Mouse (Mus musculus) urinary bladder, postnatal 10 days (tissue): ENCODE measurements around the gene Tmod3.
A peak's percentile ranks its signal among the peaks of the same experiment; 100 is the strongest.

ENCODE experiments used
- DNase-seq: peaks from one replicate; pipeline ENCODE4 v3.0.0; 2022; ENCODE audit warnings: low spot score

The Tmod3 gene

DNA sequence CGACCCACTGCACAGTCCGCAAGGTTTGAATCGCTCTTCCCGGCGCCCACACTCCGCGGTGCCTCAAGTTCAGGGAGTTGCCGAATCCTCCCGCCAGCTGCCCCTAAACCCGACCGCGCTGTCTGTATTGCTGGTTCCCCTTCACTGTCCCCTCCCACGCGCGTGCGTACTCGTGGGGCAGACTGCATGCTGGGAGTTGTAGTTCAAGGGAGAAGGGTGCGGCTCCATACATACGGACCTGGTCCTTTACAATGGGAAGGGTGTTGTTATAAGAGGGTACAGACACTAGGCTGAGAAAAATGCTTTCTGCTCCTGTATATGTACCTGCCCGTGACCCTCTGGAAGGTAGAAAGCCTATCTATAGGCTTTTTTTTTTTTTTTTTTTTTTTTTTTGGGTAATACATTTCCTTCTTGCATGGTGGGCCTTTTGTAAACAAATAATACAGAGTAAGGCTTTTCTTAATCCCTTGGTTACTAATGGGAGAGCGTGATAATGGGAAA, at the start of gene Tmod3:
Tmod3 (minus strand) TSS at position 146 of the 501 bp plus-strand sequence.
- peak; percentile 86 for DNase-seq

DNA sequence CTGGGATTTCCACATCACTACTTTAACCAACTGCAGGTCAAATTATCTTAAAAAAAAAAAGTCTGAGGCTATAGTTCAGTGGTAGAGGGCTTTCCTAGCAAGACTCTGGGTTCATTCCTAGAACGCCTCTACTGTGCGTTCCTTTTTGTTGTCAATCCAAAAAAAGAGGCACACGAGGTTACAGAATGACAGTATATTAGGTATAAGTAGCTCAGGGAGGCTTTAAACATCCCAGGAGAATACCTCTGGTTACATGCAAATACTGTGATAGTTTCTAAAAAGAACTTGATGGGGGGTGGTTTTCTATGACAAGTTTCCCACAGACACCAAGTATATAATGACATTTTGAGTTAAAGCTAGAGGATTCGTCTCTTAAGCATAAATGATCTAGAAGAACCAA, 48.0 kb upstream of the Tmod3 start:
- DNase-seq = no peak

DNA sequence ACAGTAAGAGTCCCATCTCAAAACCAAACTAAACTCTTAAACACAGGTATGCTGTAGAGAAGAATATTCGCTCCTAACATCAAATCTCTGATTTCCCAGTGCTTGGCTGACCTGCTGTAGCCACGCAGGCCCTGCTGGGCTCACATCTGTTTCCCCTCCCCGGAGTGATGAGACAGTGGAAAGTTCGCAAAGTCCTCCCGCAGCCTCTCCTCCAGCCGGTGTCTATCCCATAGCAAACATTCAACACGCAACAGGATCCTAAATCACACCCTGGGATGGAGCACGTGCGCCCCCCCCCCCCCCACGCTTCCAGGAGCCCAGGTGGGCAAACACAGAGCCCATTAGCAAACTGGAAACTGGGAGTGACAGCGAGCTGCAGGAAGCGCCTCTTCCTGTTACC, 42.1 kb upstream of the Tmod3 start:
- no peak for DNase-seq

DNA sequence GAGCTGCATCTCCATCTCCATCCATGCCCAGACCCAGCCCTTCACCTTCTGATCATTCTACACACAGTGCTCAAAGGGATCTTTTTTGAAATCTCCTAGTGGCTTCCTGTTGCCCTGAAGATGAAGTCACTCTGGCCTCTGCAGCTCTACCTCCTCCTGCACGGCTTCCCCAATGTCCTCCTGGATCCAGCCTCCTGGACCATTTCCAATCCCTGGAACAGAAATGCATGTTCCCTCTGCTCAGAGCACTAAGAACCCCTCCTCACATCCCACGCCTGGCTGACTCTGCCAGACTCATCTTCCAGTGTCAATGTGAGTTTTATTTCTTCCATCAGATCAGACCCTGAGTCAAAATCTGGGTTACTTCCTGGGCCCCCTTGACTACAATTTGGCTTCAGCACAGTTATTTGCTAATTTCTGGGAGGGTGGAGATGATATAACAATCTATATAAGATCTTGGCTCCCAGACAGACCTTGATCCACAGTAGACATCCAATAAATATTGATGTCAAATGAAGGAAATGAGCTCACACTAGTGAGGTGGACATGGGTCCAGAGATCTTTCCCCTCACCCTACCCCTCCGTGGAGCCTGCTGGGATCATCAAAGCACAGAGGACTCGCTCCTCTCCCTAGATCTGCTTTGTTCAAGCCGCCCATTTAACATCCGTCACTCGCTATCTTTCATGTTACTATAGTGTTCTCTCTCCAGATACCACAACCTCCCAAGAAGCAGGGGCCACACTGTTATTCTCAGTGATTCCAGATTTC, 40.9 kb upstream of the Tmod3 start:
- no peak for DNase-seq

DNA sequence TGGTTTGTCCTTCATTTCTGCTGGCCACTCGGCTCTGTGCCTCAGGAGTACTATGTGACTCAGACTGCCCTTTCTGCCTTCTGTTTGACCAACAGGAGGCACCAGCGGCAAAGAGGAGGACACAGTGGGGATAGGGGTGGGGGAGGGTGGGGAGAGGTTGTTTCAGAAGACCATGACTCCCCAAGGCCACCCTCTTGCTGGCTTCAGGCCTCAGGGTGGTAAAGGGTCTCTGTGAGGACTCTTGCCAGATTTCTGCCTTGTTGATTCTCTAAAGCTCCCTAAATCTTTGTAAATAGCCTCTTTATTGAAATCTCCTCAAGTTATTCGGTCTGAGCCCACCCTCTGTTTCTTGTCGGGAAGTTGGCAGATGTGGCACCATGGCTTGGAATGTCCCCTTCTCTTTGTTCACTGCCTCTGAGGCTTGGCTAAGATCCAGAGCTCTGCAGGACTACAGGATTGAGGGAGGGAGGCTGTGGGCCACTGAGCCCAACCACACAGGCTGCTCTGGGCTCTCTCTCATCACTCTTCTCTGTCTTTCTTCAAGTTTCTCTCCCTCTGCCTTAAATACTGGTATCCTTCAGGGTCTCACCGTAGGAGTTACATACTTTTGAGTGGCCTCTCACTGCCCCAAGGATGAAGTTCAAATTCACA, 39.9 kb upstream of the Tmod3 start:
- DNase-seq = no peak

DNA sequence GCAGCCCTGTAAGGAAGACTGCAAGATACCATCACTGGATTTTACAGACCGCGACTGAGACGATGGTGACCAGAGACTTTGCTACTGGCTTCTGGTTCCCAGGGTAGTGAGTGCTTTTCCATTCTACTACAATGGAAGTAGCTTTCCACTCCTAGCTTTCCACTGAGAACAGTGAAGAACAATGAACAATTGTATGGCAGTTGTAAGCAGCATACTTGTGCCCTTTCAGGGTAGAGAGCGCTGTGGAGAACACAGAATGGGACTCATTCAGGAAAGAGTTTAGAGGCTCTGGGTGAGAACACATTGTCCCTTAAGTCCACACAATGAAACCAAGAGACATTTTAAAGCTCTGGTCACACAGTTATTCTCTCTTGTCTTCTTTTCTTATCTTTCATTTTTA, 38.1 kb upstream of the Tmod3 start:
- no peak for DNase-seq

DNA sequence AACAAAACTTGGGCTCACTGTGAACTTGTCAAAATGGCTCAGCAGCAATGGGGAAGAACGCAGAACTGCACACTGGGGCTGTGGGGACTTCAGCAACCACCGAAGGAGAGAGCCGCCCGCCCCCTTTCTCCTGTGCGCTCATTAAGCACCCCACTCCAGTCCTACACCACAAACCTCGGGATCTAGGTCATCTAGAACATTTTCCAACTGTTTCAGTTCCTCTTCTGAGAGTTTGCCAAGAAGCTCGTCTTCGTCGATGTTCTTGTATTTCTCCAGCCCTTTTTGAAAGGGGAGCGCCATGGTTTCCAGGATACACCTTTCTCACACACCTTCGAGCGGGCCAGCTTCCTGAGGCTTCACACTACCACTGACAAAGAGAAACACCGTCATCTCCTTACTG, 37.6 kb upstream of the Tmod3 start:
- no peak for DNase-seq

DNA sequence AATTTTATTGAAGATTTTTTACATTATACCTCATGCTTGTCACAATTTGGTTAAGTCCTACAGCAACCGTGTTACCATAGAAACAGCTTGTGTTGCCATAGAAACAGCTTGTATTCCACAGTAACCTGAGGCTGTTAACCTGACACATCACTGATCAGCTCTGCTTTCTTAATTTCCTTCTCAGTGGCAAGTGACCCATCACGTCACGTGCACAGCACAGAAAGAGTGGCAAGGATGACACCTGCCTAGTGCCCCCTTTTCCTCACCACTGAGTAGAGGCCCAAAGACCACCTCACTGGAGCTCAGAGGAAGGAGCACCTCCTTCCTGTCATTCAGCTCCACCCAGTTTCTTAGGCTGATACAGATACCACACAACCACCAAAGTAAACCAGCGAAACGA, 34.0 kb upstream of the Tmod3 start:
- DNase-seq = no peak

DNA sequence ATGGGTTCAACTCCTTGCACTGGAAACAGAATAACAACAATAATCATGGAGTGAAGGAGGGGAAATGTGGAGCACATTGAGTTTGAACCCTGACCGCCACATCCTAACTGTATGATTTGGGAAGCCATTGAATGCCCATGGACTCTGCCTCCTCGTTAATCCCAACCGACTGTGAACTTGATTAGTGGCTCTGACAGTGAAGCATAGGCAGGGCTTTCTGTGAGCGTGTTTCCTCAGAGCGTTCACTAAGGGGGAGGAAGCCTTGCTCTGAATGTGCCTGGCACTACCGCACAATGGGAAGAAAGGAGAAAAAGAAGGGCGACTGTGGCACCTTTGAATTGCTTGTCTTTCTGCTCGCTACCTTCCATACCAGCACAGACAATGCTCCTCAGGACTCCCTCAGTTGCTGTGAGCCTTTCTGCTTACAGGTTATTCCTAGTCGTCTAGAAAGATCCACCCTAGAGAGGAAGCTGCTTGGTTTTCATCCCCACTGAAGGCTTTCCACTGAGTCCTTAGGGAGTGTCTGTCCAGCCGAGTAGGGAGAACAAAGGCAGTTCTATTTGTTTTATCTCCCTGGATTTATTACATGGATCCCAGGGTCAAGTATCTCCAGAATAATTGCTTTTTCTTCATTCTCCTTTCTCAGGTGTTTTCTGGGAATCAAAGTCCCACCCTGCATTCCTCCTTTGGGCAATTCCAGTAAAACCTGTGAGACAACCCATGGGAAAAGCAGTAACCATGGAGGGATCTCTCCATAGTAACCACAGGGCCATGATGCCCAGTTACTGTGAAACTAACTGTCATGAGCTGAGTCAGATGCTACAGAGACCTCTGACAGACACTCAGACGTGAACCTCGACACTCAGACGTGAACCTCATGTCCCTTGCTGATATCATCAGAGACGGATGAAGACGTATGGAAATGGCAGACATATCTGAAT, 30.7 kb upstream of the Tmod3 start:
- DNase-seq = no peak

DNA sequence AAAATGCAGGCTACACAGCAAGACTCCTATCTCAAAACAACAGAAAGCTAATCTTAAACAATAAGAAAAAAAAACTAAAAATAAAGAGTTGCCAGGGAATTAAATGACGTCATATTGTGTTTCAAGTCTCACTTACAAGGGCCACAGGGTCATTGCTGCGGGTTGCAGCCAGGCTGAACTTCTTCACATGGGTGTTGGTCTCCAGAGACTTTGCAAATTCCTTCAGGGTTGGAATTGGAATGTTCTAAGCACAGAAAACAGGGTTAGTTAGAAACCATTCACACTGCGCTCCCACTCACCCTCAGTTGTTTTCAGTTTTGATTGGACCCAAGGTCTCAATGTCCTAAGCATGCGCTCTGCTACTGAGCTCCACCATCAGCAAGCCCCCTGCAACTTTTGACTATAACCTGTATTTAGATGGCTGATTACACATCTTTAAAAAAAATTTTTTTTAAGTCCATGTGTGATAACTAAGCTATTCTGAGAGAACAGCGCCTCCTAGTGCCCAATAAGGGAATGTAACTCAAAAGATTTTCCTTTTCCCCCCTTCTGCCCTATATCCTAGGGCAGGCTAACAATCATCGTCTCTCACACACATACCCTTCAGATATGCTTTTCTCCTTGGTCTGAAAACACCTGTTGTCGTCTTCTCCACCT, 22.4 kb upstream of the Tmod3 start:
- no peak for DNase-seq

DNA sequence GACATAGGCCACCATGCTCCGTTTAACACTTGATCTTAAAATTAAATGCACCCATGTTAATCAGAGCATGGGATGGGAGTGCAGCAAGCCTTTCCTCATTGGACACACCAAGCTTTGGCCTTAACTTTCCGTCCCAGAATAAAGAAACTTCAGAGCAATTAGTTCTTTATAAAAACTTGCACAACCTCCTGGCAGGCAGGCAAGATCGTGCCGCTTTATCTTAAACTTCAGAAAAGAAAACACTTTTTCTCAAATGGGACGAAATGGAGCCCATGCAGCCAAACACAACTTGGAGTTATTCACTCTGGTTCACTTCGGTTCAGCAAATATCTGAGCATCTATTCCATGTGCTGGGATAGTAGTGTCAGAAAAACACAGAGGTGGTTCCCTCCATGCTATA, 19.9 kb upstream of the Tmod3 start:
- no peak for DNase-seq

DNA sequence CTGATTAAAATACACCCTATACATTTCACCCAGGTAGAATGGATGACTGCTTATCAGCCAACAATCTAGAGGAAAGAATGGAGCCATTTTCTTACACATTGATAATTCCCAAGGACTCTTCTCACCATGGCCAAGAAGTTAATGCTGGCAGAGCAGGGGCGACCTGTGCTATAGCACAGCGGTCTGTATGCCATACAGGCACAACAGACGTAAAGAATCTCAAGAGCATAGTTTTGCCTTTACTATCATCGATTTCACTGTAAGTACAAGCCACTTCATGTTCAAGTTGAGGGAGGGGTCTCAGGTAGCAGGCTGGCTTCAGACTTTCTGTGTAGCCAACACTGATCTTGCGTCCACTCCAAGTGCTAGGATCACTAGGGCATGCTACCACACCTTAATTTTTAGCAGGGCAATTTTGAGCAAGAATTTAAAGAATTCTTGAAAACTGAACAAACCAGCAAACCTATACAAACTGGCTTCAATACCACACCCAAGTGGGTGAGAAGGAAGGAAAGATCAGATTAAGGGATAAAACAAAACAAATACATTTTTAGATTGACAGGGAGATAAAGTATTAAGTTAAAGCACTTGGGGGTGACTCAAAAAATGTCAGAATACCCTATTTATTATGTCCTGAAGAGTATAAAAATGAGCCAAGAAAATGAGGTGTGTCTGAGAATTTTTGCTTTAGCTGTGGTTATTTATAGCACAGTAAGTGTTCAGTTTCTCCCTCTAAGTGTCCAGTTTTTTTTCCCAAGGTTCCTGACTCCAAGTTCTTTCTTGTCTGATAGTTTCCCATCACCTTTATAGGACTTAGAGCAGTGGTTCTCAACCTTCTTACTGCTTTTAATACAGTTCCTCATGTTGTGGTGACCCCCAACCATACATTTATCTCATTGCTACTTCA, 11.8 kb upstream of the Tmod3 start:
- no peak for DNase-seq

DNA sequence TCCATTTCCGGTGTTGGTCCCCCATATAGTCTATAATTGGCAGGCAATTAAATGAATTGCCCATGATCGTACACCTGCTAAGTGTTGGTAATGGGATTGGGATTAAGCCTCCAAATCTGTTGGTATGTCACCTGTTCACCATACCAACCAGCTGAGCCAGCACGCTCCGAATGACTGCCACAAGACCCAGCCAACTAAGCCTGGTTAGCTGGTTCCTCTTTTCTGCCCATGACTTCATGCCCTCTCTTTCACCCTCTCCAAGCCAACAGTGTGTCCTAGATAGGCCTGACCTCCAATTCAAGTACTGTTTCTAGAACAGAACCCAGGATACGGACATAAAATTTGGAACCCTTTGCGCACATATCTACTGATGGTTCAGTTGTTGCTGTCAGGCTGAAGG, 8.9 kb upstream of the Tmod3 start:
- no peak for DNase-seq

DNA sequence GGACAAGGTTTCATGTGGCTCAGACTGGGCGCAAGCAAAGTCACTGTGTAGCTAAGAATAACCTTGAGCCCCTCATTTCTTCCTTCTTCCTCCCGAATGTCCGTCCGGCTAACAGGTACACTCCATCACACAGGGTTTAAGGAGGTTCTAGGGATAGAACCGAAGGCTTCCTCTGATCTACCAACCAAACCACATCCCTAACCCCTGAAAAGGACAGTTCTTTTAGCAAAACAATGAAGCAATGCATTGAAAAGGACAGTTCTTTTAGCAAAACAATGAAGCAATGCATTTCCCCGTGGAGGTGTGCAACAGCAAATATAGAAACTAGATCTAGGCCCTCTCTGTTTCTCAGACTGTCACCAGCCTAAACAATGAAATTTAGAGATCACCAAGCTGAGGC, 5.4 kb upstream of the Tmod3 start:
- DNase-seq = no peak

DNA sequence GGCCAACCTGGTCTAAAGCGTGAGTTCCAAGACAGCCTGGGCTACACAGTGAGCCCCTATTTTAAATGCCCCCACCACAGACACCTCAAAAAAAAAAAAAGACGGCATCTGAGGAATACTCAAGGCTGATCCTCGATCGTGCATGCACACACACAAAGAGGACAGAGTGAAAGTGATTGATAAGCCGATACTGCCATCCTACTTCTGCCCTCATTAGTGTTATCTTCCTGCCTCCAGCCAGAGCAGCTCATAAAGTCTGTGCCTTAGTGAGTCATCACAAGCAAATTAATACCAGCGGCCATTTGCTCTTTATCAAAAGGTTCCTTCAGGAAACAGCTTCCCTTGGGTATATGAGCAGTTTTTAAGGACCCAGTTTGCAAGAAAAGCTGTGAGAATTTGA, 4.2 kb upstream of the Tmod3 start:
- no peak for DNase-seq

DNA sequence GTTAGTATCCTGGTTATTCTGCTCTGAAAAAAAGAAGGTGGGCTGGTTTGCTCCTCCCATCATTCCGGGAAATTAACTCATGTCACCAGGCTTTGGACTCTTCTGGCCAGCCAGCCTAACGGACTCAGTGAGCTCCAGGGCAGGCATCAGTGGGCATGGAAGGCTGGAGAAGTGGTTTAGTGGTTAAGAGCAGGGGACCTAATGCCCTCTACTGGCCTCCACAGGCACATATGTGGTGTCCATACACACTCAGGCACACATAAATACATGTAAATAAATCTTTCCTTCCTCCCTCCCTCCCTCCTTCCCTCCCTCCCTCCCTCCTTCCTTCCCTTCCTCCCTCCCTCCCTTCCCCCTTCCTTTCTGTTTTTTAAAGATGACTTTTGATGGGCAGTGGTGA, 3.7 kb upstream of the Tmod3 start:
- DNase-seq = no peak

DNA sequence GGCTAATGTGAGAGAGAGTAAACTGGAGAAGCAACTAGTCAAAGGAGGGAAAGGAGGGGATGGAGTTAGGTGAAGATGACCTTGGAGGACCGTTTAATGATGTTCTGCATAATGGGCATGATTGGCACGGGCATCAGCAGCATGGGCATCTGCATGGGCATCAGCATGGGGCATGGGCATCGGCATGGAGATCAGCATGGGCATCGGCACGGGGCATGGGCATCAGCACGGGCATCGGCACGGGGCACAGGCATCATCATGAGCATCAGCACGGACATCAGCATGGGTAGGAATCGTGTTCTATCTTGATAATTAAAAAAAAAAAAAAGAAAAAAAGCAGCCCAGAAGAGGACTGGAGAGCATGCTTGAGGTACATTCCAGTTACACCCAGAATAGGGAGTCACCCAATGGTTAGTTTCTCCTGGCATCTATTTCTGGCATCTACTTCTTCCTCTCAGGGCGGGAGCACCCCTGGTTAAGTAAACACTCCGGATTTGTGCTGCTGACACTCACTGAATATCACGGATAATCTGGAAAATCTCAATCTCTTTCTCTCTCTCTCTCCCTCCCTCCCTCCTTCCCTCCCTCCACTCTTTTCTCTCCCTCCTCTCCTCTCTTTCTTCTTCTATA, 1.7 kb upstream of the Tmod3 start:
- no peak for DNase-seq

DNA sequence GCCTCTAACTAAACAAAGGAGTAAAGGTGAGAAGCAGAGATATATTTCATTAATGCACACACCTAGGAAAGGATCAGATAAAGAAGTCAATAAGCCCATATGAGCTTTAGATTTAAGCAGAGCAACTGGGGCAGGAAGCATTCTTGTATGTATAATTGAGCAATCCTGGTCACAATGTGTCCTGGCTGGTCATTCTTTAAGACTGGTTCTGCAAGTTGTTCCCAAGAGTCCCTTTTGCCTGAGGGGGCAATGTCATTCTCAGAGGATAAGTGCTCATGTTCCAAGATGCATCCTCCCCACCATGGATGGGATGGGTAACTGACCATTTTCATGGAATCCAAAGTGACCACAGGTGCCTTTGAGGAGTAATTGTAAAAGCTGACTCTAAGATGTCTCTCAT, 896 bp upstream of the Tmod3 start:
- DNase-seq = no peak

DNA sequence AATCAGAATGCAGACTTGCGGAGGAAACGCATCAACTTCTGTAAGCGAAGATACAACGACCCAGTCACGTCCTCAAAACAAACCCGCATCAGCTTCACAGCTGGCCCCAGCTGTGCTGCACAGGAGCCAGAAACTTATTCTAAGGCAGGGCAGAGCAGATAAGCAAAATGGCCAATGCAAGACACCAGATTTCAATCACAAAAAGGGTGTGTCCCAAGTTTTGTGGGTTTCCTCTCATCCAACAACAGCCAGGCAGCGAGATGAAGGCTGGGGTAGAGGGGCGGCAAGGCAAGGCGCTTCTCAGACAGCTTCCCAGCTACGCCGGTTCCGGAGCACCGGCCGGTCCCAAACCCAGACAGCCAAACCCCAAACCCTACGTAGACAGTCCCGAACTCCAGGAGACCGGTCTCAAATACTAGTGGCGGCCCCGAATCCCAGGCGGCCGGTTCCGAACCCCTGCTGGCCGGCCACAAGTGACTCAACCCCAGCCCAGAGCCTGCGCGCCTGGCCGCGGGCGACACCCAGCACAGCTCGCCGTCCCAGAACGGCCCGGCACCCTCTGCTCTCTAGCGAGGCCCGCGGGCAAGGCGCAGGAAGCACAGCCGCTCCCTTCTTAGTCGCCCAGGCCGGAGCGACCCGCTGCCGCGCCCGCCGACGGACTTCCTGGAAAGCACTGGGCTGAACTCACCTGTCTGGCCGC, 495 bp downstream of the Tmod3 start:
- DNase-seq = peak; percentile 19

DNA sequence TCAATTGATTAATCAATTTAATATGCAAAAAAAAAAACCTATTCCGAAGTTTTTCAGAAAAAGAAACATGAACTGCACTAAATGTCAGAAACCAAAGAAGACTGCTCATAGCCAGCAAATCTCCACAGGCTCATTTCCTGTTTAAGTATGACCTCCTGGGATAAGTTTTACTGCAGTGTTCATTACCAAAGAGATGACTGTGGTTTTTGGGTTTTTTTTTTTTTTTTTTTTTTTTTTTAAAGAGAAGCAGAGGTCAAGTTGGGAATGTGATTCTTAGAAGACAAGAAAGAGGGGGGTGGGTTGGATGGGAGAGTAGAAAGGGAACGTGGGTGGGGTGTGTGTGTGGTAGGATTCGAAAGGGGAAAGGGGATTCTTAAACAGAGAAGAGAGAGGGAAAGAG, 1.1 kb downstream of the Tmod3 start:
- DNase-seq = no peak
